Mouse (Mus musculus) T-helper 2 cell (primary cell): ENCODE measurements around the gene Ssu72.
"Not testable (repeated sequence)": the region's sequence is repeated elsewhere in the genome, so short reads cannot be mapped to it uniquely, and the experiment has no call there.

Source experiments
- in situ Hi-C: fragments of 300-600 bp; cut with MboI, MseI; formaldehyde crosslinking; loops from one replicate; pipeline ENCODE4 v1.15.1; 2025; ENCODE audit warnings: high pct_unique_total_duplicates

Ssu72 gene

GRCm38 (mm10) chr4:155704721-155705591 is at the start of gene Ssu72:
Ssu72 (plus strand) TSS chr4:155704800.
- in situ Hi-C loops = no loop called here

- in situ Hi-C loops = no loop called here
Observed at GRCm38 (mm10) chr4:155656214-155656751, 48.3 kb upstream of the Ssu72 start.

- in situ Hi-C loops = no loop called here
Observed at GRCm38 (mm10) chr4:155658961-155659360, 45.6 kb upstream of the Ssu72 start.

- in situ Hi-C loops = no loop called here
Observed at GRCm38 (mm10) chr4:155660641-155661040, 44.0 kb upstream of the Ssu72 start.

- in situ Hi-C loops = no loop called here
Observed at GRCm38 (mm10) chr4:155666903-155667302, 37.7 kb upstream of the Ssu72 start.

GRCm38 (mm10) chr4:155668689-155669597 is 35.7 kb upstream of the Ssu72 start, which contains the start of gene Mib2:
Mib2 (minus strand) TSS chr4:155669198.
- in situ Hi-C loops = no loop called here

- in situ Hi-C loops = no loop called here
Observed at GRCm38 (mm10) chr4:155669598-155670075, 35.0 kb upstream of the Ssu72 start.

DNA sequence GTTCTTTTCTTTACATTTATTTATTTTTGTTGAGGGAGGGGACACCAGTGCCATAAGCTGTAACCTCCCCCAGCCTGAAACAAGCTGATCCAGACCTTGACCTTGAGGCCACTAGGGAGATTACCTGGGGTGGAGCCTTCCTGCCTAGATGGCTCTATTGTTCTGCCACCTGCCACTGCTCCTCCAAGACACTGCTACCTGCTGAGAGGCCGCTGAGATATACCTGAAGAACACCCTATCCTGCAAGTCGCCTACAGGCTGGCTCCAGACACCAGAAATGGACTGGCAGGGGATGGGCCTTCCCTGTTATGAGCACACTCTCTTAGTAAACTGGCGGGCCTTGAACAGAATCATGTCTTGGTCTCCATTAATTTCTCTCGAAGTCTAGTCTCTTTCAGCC is 34.4 kb upstream of the Ssu72 start:
- in situ Hi-C loops = not testable (repeated sequence)

DNA sequence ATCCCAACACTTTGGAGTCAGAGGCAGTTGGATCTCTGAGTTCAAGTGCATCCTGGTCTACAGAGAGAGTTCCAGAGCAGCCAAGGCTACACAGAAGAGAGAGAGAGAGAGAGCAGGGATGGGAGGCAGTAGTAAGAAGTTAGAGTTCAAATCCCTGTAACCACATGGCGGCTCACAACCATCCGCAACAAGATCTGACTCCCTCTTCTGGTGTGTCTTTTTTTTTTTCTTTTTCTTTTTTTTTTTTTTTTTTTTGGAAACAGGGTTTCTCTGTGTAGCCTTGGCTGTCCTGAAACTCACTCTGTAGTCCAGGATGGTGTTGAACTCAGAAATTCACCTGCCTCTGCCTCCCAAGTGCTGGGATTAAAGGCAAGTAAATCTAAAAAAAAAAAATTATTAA is 32.5 kb upstream of the Ssu72 start:
- in situ Hi-C loops = no loop called here

DNA sequence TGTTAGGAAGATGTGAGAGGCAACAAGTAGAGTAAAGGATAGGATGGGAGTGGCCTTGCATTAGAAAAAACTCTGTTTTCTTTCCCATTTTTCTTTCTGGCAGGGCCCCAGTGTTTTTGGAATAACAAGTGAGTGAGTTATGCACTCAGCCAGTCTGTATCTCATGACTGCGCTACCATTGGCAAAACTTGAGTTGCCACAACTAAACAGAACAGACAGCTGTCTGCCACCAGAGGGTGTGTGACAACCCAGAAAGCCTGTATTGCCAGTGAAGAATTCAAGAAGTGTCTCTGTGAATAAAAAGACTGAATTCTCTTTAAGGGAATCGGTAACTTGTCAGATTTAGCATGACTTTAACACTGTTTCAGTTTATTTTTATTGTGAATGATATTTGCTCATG is 28.6 kb upstream of the Ssu72 start:
- in situ Hi-C loops = no loop called here

DNA sequence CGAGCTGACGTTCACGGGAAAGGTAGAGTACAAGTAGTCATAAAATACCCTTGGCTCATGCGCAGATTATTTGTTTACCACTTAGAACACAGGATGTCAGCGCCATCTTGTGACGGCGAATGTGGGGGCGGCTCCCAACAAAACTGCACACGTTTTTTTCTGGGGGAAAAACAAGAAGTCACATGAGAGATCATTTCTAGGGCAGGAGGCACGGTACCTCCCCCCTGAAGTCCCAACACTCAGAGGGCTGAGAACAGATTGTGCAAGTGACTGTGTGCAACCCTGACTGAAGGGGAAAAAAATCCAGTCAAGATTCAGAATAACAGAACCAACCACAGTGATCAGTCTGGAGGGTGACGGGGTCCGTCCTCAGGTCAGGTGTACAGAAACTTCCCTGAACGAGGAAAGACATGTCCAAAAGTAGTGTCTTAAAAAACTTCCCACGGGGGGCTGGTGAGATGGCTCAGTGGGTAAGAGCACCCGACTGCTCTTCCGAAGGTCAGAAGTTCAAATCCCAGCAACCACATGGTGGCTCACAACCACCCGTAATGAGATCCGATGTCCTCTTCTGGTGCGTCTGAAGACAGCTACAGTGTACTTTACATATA is 20.8 kb upstream of the Ssu72 start:
- in situ Hi-C loops = not testable (repeated sequence)

DNA sequence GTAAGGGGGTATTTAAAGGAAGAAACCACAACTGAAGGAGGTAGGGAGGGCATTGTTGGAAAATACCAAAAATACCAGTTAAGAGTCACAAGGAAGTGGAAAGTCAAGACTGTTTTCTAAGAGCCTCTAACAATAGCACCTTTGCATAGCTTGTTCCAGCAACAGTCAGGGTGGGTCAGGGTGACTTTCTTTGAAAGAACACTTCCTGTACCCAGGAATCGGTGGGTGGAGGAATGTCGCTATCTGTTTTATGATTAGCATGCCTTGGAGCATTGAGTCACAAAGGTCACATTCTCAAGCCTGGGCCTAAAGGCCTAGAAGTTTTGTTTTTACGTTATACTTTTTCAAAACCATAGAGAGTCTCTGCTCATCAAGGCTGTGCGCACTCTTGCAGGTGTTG is 16.8 kb upstream of the Ssu72 start:
- in situ Hi-C loops = not testable (repeated sequence)

GRCm38 (mm10) chr4:155690571-155691375 is 13.8 kb upstream of the Ssu72 start:
- in situ Hi-C loops = loop anchor here (5.0 kb wide), 1 partner anchor 43 kb away; the partner anchor contains the start of gene Gm10563

DNA sequence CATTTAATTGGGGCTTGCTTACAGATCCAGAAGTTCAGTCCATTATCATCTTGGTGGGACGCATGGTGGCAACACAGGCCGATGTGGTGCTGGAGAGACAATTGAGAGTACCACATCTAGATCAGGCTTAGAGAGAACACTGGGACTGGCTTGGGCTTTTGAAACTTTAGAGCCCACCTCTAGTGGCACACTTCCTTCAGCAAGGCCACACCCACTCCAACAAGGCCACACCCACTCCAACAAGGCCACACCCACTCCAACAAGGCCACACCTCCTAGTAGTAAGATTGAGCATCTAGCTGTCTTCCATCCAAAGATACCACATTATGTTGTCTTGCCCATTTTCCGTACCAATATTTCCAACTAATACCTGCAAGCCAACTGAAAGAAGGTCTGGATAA is 12.2 kb upstream of the Ssu72 start:
- in situ Hi-C loops = loop anchor here (5.0 kb wide), 1 partner anchor 45 kb away; the partner anchor contains the start of gene Gm10563

- in situ Hi-C loops = loop anchor here (5.0 kb wide), 1 partner anchor 47 kb away; the partner anchor contains the start of gene Gm10563
Observed at GRCm38 (mm10) chr4:155694111-155694481, 10.5 kb upstream of the Ssu72 start, which contains the start of gene Fndc10. Fndc10 (plus strand) TSS chr4:155694342.

DNA sequence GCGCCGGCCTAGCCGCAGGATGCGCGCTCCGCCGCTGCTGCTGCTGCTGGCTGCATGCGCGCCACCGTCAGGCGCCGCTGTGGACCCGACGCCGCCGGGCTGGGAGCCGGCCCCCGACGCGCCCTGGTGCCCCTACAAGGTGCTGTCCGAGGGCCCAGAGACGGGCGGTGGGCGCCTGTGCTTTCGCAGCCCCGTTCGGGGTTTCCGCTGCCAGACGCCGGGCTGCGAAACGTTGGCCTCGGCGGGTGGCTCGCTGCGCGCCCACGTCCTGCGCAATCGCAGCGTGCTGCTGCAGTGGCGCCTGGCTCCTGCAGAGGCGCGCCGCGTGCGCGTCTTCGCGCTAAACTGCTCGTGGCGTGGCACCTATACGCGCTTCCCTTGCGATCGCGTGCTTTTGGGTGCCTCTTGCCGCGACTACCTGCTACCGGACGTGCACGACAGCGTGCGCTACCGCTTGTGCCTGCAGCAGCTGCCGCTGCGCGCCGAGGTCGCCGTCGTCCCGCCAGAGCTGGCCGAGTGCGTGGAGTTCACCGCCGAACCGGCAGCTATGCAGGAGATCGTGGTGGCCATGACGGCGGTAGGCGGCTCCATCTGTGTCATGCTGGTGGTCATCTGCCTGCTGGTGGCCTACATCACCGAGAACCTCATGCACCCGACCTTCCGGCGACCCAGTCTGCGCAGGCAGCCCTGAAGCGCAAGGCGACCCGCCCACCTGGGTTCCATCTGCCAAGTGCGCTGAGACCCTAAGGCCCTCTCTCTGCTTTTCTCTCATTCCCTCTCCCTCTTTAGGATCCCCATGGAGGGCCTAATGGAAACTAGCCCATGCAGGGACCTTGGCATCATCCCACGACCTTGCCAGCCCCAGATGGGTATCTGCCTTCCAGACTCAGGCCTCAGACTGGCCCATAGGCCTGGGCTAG is 9.9 kb upstream of the Ssu72 start:
- in situ Hi-C loops = loop anchor here (5.0 kb wide), 1 partner anchor 47 kb away; the partner anchor contains the start of gene Gm10563

DNA sequence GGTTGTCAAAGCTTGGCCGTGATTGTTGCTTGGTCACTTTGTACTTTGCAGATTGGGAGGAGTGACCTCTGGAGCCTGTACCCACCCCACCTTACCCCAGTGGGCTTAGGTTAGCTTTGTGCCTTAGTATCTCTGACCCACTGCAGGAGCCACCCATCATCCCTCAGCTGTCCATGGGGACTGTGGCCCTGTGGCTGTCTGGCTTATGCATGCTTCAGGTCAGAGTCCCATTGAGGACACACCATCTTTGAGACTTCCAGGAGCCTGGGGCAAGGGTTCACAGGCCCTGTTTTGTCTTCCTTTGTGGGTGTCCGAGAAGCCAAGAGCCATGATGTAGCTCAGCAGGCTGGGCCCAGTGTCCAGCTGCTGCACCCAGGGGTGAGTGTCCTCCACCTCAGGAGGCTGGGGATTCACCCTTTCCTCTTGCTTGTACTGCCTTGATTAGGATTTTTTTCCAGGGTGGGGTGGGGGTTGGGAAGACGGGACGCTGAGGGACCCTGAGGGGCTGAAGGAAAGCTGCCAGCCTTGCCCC is 9.0 kb upstream of the Ssu72 start:
- in situ Hi-C loops = no loop called here

DNA sequence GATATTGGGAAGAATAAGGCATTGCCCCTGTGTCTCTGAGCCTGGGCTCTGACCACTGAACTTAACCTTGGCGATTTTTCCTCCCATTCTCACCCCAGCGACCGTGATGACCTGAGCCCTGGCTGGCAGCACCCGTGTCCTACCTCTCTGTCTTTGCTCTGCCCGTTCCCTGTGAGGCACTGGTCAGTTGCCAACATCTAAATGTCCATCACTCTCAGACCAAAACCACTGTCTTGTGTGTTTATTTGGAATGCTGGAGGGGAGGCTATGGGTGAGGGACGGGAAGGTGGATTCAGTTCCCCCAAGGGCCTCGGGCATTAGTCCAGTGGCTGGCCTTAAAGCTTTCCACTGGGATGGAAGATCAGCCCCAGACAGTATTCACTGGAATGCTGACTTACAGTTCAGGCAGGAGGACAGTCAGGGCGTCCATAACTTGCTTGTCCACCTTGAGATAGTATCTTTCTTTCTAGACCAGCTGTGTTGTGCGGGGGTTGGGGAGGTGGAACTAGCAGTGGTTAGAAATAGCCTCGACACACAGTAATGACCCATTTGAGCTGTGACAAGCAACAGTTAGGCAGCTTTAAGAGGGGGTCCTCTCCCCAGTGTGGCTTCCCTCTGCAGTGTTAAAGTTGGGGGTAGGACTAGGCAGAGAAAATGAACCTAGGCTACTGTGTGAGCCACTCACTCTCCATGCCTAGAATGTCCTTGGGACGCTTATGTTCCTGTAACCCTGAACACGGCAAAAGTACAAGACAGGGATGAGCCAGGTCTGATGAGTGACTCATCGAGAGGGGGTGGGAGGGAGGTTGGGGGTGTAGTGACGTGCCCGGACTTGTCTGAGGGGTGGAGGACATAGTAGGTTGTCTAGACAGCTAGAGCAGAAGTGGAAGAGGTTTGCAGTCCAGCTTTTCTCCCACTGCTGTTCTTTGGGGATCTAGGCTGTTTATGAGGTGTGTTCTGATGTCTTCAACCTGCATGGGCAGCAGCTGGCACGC is 8.0 kb upstream of the Ssu72 start:
- in situ Hi-C loops = no loop called here
